Mouse (Mus musculus): ENCODE results near the gene Cryl1. TPM values are rescaled to one million over a fixed set of nuclear protein-coding genes. Genes with fewer than 3 reads are reported as not detected.

Cryl1 gene
- total and polyA plus RNA-seq, 3 experiments, result 9.7 to 21.4 (median 12.6) TPM

DNA sequence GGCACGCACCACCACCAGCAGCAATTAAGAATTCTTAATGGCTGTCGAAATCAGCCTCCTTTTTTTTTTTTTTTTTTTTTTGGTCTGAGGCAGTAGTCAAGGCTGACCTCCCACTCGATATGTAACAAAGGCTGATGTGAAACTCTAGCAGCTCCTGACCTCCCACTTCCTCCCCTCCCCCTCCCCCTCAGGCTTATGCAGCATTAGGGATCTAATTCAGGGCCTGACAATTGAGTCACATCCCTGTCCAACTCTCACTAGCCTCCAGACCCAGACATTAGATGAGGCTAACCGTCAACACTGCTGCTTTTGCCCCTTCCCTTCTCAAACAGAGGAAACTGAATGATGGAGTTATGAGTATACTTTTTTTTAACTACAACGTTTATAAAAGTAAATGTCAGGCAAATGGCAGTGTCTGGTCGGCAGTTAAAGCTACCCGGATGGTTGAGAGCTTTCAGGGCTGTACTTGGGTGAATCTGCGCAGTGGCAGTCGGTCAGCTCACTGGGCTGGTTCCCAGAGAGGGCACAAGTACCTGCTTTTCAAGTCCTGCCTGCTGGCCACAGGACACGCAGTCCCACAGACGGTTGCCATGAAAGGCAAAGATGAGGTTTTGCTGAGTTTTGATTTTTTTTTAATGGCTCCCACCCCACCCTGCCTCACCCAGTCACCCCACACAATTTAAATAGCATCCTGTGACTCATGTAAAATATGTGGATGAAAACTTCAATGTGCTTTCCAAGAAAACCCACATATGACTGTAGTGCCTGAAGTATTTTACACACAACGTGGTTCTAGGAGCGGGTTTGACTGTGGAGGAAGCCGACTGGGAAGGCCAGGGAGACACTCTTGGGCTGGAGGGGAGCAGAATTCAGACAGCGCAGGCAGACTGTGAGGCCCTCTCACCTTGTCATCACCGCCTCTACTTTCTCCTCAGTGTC, 81.4 kb downstream of the Cryl1 start:
- DNase-seq (ENCODE audit: low spot score) (no peak), ATAC-seq (ENCODE audit: extremely low read depth, insufficient number of reproducible peaks, low FRiP score, poor library complexity, severe bottlenecking) (no peak)
- Histone ChIP-seq H3K4me3 (ENCODE audit: low read depth, low read length) (no peak overlapping the region), H3K36me3 (replicated peaks) (peaks cover 4% of the 10 kb centered on the region), H3K4me1 (ENCODE audit: insufficient read depth, low read depth, low read length) (no peaks in the 10 kb centered on the region), H3K27me3 (ENCODE audit: insufficient read depth, low read length) (peaks cover 6% of the 10 kb centered on the region; the same call in 1 of the 2 replicates), H3K9me3 (replicated peaks) (no peaks in the 10 kb centered on the region)
- TF ChIP-seq GATA2 (IDR thresholded peaks at IDR 0.05; ENCODE audit: borderline replicate concordance, low read depth, low read length), result no peak
- no peak for TF ChIP-seq TAL1 (conservative IDR thresholded peaks at IDR 0.05; ENCODE audit: low read depth, low read length)
- no peak for TF ChIP-seq GATA1 (IDR thresholded peaks at IDR 0.05; ENCODE audit: borderline replicate concordance, low read length)

DNA sequence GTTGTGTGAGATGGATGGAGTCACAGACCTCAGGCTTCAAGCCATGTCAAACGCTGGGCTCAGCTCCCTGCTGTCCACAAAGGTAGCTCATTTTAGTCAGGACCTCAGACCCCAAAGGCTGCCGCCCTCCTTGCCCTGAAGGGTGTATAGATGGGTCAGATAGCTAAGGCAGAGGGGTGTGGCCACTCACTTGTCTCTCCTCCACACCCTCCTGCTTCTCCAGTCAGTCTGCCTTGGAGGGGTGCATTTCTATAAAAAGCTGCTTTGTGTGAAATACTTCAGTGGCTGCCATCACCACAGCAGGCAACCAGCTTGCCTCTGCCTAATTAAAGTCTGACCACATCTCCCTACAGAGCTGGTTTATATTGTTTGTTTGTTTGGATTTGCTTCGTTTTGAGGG, 82.4 kb downstream of the Cryl1 start:
- H3K4me1 ChIP-seq (ENCODE audit: insufficient read depth, low read depth, low read length), result no peaks in the 10 kb centered on the region
- no peak for ATAC-seq (ENCODE audit: extremely low read depth, insufficient number of reproducible peaks, low FRiP score, poor library complexity, severe bottlenecking)
- no peak overlapping the region for H3K4me3 ChIP-seq (ENCODE audit: low read depth, low read length)
- peaks cover 6% of the 10 kb centered on the region; the same call in 1 of the 2 replicates for H3K27me3 ChIP-seq (ENCODE audit: insufficient read depth, low read length)
- TF ChIP-seq GATA1 (IDR thresholded peaks at IDR 0.05; ENCODE audit: borderline replicate concordance, low read length) (no peak), GATA2 (IDR thresholded peaks at IDR 0.05; ENCODE audit: borderline replicate concordance, low read depth, low read length) (no peak), TAL1 (conservative IDR thresholded peaks at IDR 0.05; ENCODE audit: low read depth, low read length) (no peak), CTCF (IDR thresholded peaks at IDR 0.05; ENCODE audit: low read depth, low read length) (no peak), POLR2AphosphoS5 (IDR thresholded peaks at IDR 0.05; ENCODE audit: insufficient replicate concordance, low read depth, low read length) (no peak)
- H3K9me3 ChIP-seq (replicated peaks), result no peaks in the 10 kb centered on the region
- no peak for DNase-seq (ENCODE audit: low spot score)
- H3K36me3 ChIP-seq (replicated peaks), result peaks cover 9% of the 10 kb centered on the region

DNA sequence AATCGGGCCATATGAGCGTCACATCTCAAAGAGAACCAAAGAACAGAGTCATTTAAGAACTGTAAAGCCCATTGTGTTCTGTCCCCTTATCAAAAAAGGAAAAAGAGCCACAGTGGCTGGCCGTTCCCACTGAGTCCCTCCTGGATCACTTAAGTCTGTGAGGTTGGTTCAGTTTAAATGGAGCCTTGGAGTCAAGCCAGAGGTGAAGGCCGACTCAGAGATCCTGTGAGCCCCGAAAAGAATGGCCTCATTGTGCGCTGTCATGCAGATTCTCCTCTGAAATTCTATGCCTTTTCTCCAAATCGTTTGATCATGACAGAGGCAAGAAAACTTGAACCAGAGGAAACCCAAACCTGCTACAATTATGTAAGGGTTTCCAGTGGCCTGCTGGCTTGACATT, 82.8 kb downstream of the Cryl1 start:
- ATAC-seq (ENCODE audit: extremely low read depth, insufficient number of reproducible peaks, low FRiP score, poor library complexity, severe bottlenecking) (no peak), DNase-seq (ENCODE audit: low spot score) (no peak)
- H3K36me3 ChIP-seq (replicated peaks), result peaks cover 9% of the 10 kb centered on the region
- H3K4me1 ChIP-seq (ENCODE audit: insufficient read depth, low read depth, low read length), result no peaks in the 10 kb centered on the region
- TF ChIP-seq GATA2 (IDR thresholded peaks at IDR 0.05; ENCODE audit: borderline replicate concordance, low read depth, low read length) (no peak), POLR2AphosphoS5 (IDR thresholded peaks at IDR 0.05; ENCODE audit: insufficient replicate concordance, low read depth, low read length) (no peak), CTCF (IDR thresholded peaks at IDR 0.05; ENCODE audit: low read depth, low read length) (no peak), TAL1 (conservative IDR thresholded peaks at IDR 0.05; ENCODE audit: low read depth, low read length) (no peak), GATA1 (IDR thresholded peaks at IDR 0.05; ENCODE audit: borderline replicate concordance, low read length) (no peak)
- no peak overlapping the region for H3K4me3 ChIP-seq (ENCODE audit: low read depth, low read length)
- H3K9me3 ChIP-seq (replicated peaks), result no peaks in the 10 kb centered on the region
- peaks cover 6% of the 10 kb centered on the region; the same call in 1 of the 2 replicates for H3K27me3 ChIP-seq (ENCODE audit: insufficient read depth, low read length)

DNA sequence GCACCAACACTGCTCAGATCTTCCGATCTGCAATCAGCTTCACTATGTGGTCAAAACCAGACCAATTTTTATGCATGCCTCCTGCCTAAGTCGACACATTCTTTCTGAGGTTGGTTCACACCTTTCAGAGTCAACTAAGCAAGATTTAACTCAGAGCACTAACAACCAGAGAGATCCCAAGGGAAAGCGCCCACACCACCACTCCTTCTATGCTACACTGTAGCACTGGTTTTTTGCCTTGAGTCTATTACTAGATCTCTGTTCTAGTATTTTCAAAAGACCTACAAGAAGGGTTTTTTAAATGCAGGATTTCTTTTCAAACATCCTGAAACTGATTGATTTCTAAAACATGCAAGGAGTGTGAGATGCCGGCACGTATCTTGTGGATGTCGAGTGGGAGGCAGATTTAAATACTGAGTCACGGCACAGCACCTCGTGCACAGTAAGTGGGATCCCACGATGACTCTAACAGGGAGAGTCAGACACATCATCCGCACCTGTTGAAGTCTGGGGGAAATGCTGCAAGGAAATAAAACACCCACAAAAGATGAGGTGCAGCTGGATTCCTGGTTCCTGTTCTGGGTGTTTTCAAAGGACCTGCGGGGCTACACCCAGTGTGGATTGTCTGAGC, 96.6 kb downstream of the Cryl1 start:
- no peaks in the 10 kb centered on the region for H3K4me1 ChIP-seq (ENCODE audit: insufficient read depth, low read depth, low read length)
- peaks cover 4% of the 10 kb centered on the region; the same call in 1 of the 2 replicates for H3K27me3 ChIP-seq (ENCODE audit: insufficient read depth, low read length)
- H3K36me3 ChIP-seq (replicated peaks), result no peaks in the 10 kb centered on the region
- TF ChIP-seq CTCF (IDR thresholded peaks at IDR 0.05; ENCODE audit: low read depth, low read length) (no peak), POLR2AphosphoS5 (IDR thresholded peaks at IDR 0.05; ENCODE audit: insufficient replicate concordance, low read depth, low read length) (no peak), GATA2 (IDR thresholded peaks at IDR 0.05; ENCODE audit: borderline replicate concordance, low read depth, low read length) (no peak), GATA1 (IDR thresholded peaks at IDR 0.05; ENCODE audit: borderline replicate concordance, low read length) (no peak), TAL1 (conservative IDR thresholded peaks at IDR 0.05; ENCODE audit: low read depth, low read length) (no peak)
- no peak overlapping the region for H3K4me3 ChIP-seq (ENCODE audit: low read depth, low read length)
- ATAC-seq (ENCODE audit: extremely low read depth, insufficient number of reproducible peaks, low FRiP score, poor library complexity, severe bottlenecking) (no peak), DNase-seq (ENCODE audit: low spot score) (no peak)
- H3K9me3 ChIP-seq (replicated peaks), result no peaks in the 10 kb centered on the region

DNA sequence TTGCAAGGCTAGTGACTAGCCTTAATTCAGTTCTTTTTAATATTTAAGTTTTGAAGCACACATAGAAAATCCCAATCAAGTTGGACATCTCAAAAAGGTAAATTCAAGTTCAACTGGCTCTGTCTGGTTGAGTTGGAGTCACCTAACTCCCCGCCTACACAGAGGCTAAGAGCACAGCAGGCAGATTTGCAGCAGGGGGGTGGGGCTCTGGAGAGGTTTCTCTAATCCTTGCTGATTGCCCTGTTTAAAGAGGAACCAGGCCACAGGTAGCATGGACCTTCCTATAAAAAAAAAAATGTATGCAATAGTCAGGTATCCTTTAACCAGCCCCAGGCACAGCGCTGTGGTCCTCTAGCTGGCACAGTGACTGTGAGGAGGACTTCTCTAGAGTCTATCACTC, 97.8 kb downstream of the Cryl1 start:
- no peaks in the 10 kb centered on the region for H3K9me3 ChIP-seq (replicated peaks)
- H3K4me1 ChIP-seq (ENCODE audit: insufficient read depth, low read depth, low read length), result no peaks in the 10 kb centered on the region
- ATAC-seq (ENCODE audit: extremely low read depth, insufficient number of reproducible peaks, low FRiP score, poor library complexity, severe bottlenecking), result no peak
- no peak for DNase-seq (ENCODE audit: low spot score)
- TF ChIP-seq GATA2 (IDR thresholded peaks at IDR 0.05; ENCODE audit: borderline replicate concordance, low read depth, low read length), result no peak
- no peak for TF ChIP-seq POLR2AphosphoS5 (IDR thresholded peaks at IDR 0.05; ENCODE audit: insufficient replicate concordance, low read depth, low read length)
- TF ChIP-seq CTCF (IDR thresholded peaks at IDR 0.05; ENCODE audit: low read depth, low read length), result no peak
- TF ChIP-seq TAL1 (conservative IDR thresholded peaks at IDR 0.05; ENCODE audit: low read depth, low read length), result no peak
- no peak for TF ChIP-seq GATA1 (IDR thresholded peaks at IDR 0.05; ENCODE audit: borderline replicate concordance, low read length)
- H3K4me3 ChIP-seq (ENCODE audit: low read depth, low read length), result no peak overlapping the region
- peaks cover 4% of the 10 kb centered on the region; the same call in 1 of the 2 replicates for H3K27me3 ChIP-seq (ENCODE audit: insufficient read depth, low read length)
- H3K36me3 ChIP-seq (replicated peaks), result no peaks in the 10 kb centered on the region

DNA sequence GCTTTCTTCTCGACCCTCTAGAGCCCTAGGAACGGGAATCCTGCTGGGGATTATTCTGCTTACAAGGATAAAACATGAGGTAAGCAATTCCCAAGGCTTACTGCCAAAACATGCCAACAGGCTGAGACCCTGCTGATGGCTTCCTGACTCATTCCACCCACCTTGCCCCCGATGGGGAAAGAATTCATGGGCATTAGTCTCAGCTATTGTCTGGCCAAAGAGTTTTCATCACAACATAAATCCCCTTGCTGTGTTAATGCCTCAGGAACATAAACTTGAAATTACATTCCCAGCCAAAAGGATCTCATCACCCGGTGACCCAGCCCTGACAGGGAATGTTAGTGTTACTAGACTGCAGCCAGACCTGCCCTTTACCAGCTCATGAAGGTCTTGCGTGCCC, 100.7 kb downstream of the Cryl1 start:
- ATAC-seq (ENCODE audit: extremely low read depth, insufficient number of reproducible peaks, low FRiP score, poor library complexity, severe bottlenecking), result no peak

More for the DNA sequence above, 100.7 kb downstream of the Cryl1 start:
- no peaks in the 10 kb centered on the region for H3K9me3 ChIP-seq (replicated peaks)
- H3K27me3 ChIP-seq (ENCODE audit: insufficient read depth, low read length), result peaks cover 4% of the 10 kb centered on the region; the same call in 1 of the 2 replicates
- no peak for TF ChIP-seq CTCF (IDR thresholded peaks at IDR 0.05; ENCODE audit: low read depth, low read length)
- TF ChIP-seq TAL1 (conservative IDR thresholded peaks at IDR 0.05; ENCODE audit: low read depth, low read length), result no peak
- TF ChIP-seq GATA2 (IDR thresholded peaks at IDR 0.05; ENCODE audit: borderline replicate concordance, low read depth, low read length), result no peak
- TF ChIP-seq GATA1 (IDR thresholded peaks at IDR 0.05; ENCODE audit: borderline replicate concordance, low read length), result no peak
- no peak for TF ChIP-seq POLR2AphosphoS5 (IDR thresholded peaks at IDR 0.05; ENCODE audit: insufficient replicate concordance, low read depth, low read length)
- no peaks in the 10 kb centered on the region for H3K36me3 ChIP-seq (replicated peaks)
- H3K4me3 ChIP-seq (ENCODE audit: low read depth, low read length), result no peak overlapping the region
- no peaks in the 10 kb centered on the region for H3K4me1 ChIP-seq (ENCODE audit: insufficient read depth, low read depth, low read length)
- DNase-seq (ENCODE audit: low spot score), result no peak

All from G1E (cell line).